Mouse (Mus musculus) MEL (cell line): ENCODE measurements around the gene Adap1. TPM values are rescaled to one million over a fixed set of nuclear protein-coding genes. Genes with fewer than 3 reads are reported as not detected.

ENCODE experiments used
- DNase-seq: peaks from one replicate; pipeline ENCODE4 v3.0.0; 2011; ENCODE audit warnings: low read depth, low spot score
- H3K27ac ChIP-seq: 2 replicates; pipeline ENCODE4 v1.5.1; 2012; ENCODE audit warnings: low read depth, mild to moderate bottlenecking, control low read depth, low read length, moderate library complexity; ENCODE audit not compliant: control insufficient read depth
- H3K27me3 ChIP-seq, 2 experiments: fragments of 150-350 bp in 1 of 2; sonication (generic) in 1 of 2; 2 replicates each; pipeline ENCODE4 v1.6.1; 2012; ENCODE audit warnings: low read length in 2 of 2, mild to moderate bottlenecking in 2 of 2, improper control_type of control experiment in 1 of 2, moderate library complexity in 1 of 2; ENCODE audit not compliant: insufficient read depth in 2 of 2, control insufficient read depth in 1 of 2
- H3K36me3 ChIP-seq, 2 experiments: 2 replicates each; pipeline ENCODE4 v1.6.1; 2012 to 2014; ENCODE audit warnings: low read length in 2 of 2, improper control_type of control experiment in 1 of 2, inconsistent platforms in 1 of 2, mild to moderate bottlenecking in 1 of 2; ENCODE audit not compliant: insufficient read depth in 2 of 2, control insufficient read depth in 1 of 2
- H3K4me1 ChIP-seq, 2 experiments: fragments of 150-350 bp in 1 of 2; sonication (generic) in 1 of 2; 2 replicates each; pipeline ENCODE4 v1.6.1; 2012; ENCODE audit warnings: low read length in 2 of 2, improper control_type of control experiment in 1 of 2, mild to moderate bottlenecking in 1 of 2; ENCODE audit not compliant: insufficient read depth in 2 of 2, control insufficient read depth in 1 of 2
- H3K4me3 ChIP-seq, 2 experiments: fragments of 150-350 bp in 1 of 2; sonication (generic) in 1 of 2; 2 replicates each; pipeline ENCODE4 v1.5.1; 2012; ENCODE audit warnings: low read depth in 2 of 2, low read length in 2 of 2, mild to moderate bottlenecking in 2 of 2, moderate library complexity in 2 of 2, control low read depth in 1 of 2, improper control_type of control experiment in 1 of 2; ENCODE audit not compliant: control insufficient read depth in 1 of 2, insufficient read depth in 1 of 2
- H3K79me2 ChIP-seq: 2 replicates; pipeline ENCODE4 v1.6.1; 2012; ENCODE audit warnings: mild to moderate bottlenecking, low read length, moderate library complexity; ENCODE audit not compliant: control insufficient read depth, poor library complexity, insufficient read depth
- H3K9ac ChIP-seq: 2 replicates; pipeline ENCODE4 v1.6.1; 2012; ENCODE audit warnings: low read depth, mild to moderate bottlenecking, control low read depth, low read length, moderate library complexity; ENCODE audit not compliant: control insufficient read depth, poor library complexity, severe bottlenecking
- H3K9me3 ChIP-seq: fragments of 150-350 bp; sonication (generic); replicated peaks from 2 replicates; pipeline ENCODE4 v1.6.1; 2012; ENCODE audit warnings: mild to moderate bottlenecking, low read length, improper control_type of control experiment, moderate library complexity; ENCODE audit not compliant: insufficient read depth
- BHLHE40 ChIP-seq: IDR thresholded peaks from 2 replicates; pipeline ENCODE4 v1.6.1; 2012; ENCODE audit warnings: low read depth, mild to moderate bottlenecking, inconsistent platforms, low read length, improper control_type of control experiment, borderline replicate concordance
- CHD1 ChIP-seq: IDR thresholded peaks from 2 replicates; pipeline ENCODE4 v1.6.1; 2012; ENCODE audit warnings: low read depth, mild to moderate bottlenecking, inconsistent platforms, low read length, improper control_type of control experiment
- CHD2 ChIP-seq: IDR thresholded peaks from 2 replicates; pipeline ENCODE4 v1.6.1; 2011; ENCODE audit warnings: low read length, improper control_type of control experiment
- CTCF ChIP-seq, 3 experiments: IDR thresholded peaks in 2 of 3; conservative IDR thresholded peaks in 1 of 3; 2 replicates each; pipeline ENCODE4 v1.5.1; 2011 to 2012; ENCODE audit warnings: low read length in 3 of 3, low read depth in 2 of 3, mild to moderate bottlenecking in 2 of 3, improper control_type of control experiment in 1 of 3, inconsistent platforms in 1 of 3, mixed read lengths in 1 of 3, moderate library complexity in 1 of 3; ENCODE audit not compliant: control insufficient read depth in 1 of 3, insufficient read depth in 1 of 3, poor library complexity in 1 of 3, severe bottlenecking in 1 of 3
- ELF1 ChIP-seq: IDR thresholded peaks from 2 replicates; pipeline ENCODE4 v1.6.1; 2014; ENCODE audit warnings: low read depth, mild to moderate bottlenecking, inconsistent platforms, low read length, improper control_type of control experiment, moderate library complexity
- HCFC1 ChIP-seq: IDR thresholded peaks from 2 replicates; pipeline ENCODE4 v1.6.1; 2012; ENCODE audit warnings: low read depth, mild to moderate bottlenecking, inconsistent platforms, low read length, improper control_type of control experiment, moderate library complexity
- MAZ ChIP-seq: IDR thresholded peaks from 2 replicates; pipeline ENCODE4 v1.6.1; 2012; ENCODE audit warnings: low read depth, mild to moderate bottlenecking, inconsistent platforms, low read length, improper control_type of control experiment
- MEF2A ChIP-seq: IDR thresholded peaks from 2 replicates; pipeline ENCODE4 v1.6.1; 2014; ENCODE audit warnings: low read depth, mild to moderate bottlenecking, inconsistent platforms, low read length, improper control_type of control experiment; ENCODE audit not compliant: poor library complexity, insufficient replicate concordance, severe bottlenecking; ENCODE audit errors: extremely low read depth
- MXI1 ChIP-seq: IDR thresholded peaks from 2 replicates; pipeline ENCODE4 v1.6.1; 2011; ENCODE audit warnings: mild to moderate bottlenecking, low read depth, low read length, improper control_type of control experiment
- MYC ChIP-seq: IDR thresholded peaks from 2 replicates; pipeline ENCODE4 v1.6.1; 2011; ENCODE audit warnings: low read depth, mild to moderate bottlenecking, low read length, improper control_type of control experiment, moderate library complexity
- NRF1 ChIP-seq: IDR thresholded peaks from 2 replicates; pipeline ENCODE4 v1.6.1; 2014; ENCODE audit warnings: low read depth, mild to moderate bottlenecking, inconsistent platforms, low read length, improper control_type of control experiment, moderate library complexity; ENCODE audit not compliant: poor library complexity, insufficient read depth, severe bottlenecking
- POLR2A ChIP-seq, 2 experiments: IDR thresholded peaks; 2 replicates each; pipeline ENCODE4 v1.6.1; 2011 to 2012; ENCODE audit warnings: low read length in 2 of 2, mild to moderate bottlenecking in 2 of 2, control low read depth in 1 of 2, improper control_type of control experiment in 1 of 2, low read depth in 1 of 2, moderate library complexity in 1 of 2; ENCODE audit not compliant: control insufficient read depth in 1 of 2, insufficient read depth in 1 of 2, poor library complexity in 1 of 2
- RAD21 ChIP-seq: IDR thresholded peaks from 2 replicates; pipeline ENCODE4 v1.6.1; 2011; ENCODE audit warnings: mild to moderate bottlenecking, low read depth, low read length, improper control_type of control experiment
- SIN3A ChIP-seq: IDR thresholded peaks from 2 replicates; pipeline ENCODE4 v1.6.1; 2012; ENCODE audit warnings: low read length, improper control_type of control experiment, inconsistent platforms
- SMC3 ChIP-seq: IDR thresholded peaks from 2 replicates; pipeline ENCODE4 v1.6.1; 2011; ENCODE audit warnings: low read depth, low read length, improper control_type of control experiment
- TAL1 ChIP-seq: IDR thresholded peaks from 2 replicates; pipeline ENCODE4 v1.6.1; 2012; ENCODE audit warnings: mild to moderate bottlenecking, inconsistent platforms, low read length, moderate library complexity, mixed read lengths
- TBP ChIP-seq: IDR thresholded peaks from 2 replicates; pipeline ENCODE4 v1.8.0; 2011; ENCODE audit warnings: low read depth, low read length, improper control_type of control experiment
- TCF12 ChIP-seq: IDR thresholded peaks from 2 replicates; pipeline ENCODE4 v1.6.1; 2014; ENCODE audit warnings: low read depth, mild to moderate bottlenecking, inconsistent platforms, low read length, improper control_type of control experiment, moderate library complexity
- UBTF ChIP-seq: IDR thresholded peaks from 2 replicates; pipeline ENCODE4 v1.6.1; 2012; ENCODE audit warnings: low read depth, mild to moderate bottlenecking, inconsistent platforms, low read length, improper control_type of control experiment, moderate library complexity, borderline replicate concordance; ENCODE audit not compliant: insufficient read depth
- ZC3H11A ChIP-seq: IDR thresholded peaks from 2 replicates; pipeline ENCODE4 v1.6.1; 2012; ENCODE audit warnings: low read depth, mild to moderate bottlenecking, inconsistent platforms, low read length, improper control_type of control experiment
- ZNF384 ChIP-seq: IDR thresholded peaks from 2 replicates; pipeline ENCODE4 v1.6.1; 2012; ENCODE audit warnings: low read depth, mild to moderate bottlenecking, inconsistent platforms, low read length, improper control_type of control experiment
- polyA plus RNA-seq, 2 experiments: library from polyadenylated mRNA; stranded (reverse) in 1 of 2; unstranded in 1 of 2; fragments of >175 nt in 1 of 2; fragments of >200 nt in 1 of 2; gene quantifications; 2 replicates each; pipeline versions ENCODE4 v1.2.1 to v1.2.4; 2012; ENCODE audit warnings: low replicate concordance in 2 of 2, low read depth in 1 of 2; ENCODE audit not compliant: insufficient read length in 2 of 2, insufficient read depth in 1 of 2, missing spikeins in 1 of 2
- total RNA-seq: library from RNA; depleted of rRNA; stranded (reverse); fragments of 300-350 nt; gene quantifications from 2 replicates; pipeline ENCODE4 v1.2.3, GENCODE M21; 2012

Gene Adap1
- total and polyA plus RNA-seq, 3 experiments = 52.9 to 59.8 TPM; not detected in 1

DNA sequence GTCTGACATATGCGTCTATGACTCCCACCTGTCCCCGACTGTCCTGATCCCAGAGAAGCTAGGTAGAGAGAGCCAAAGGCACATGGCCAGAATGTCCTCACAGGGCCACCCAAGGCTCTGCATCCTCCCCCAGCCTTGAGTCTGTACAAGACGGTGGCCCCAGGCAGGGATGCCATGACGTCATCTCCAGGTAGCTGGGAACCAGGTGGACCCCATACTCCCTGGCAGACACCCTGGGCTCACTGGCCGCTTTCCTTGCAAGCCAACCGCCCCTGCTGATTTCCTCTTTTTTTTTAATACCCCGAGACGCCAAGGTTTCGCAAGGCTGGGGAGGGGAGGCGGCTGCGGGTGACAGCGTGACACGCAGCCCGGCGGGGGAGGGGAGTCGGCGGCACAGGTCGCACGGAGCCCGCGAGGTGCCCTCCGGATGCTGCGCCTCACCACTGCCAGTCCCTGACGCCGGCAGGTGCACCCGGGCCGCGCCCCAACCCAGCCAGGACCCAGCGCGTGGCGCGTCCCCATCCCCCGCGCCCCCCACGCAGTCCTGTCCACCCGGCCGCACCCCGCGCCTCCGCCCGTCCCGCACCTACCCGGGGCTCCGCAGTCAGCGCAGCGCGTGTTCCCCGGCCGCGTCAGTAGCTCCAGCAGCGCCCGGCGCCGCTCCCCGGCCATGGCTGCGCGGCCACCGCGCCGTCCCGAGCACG, 579 bp downstream of the Adap1 start:
- DNase-seq = peak; percentile 65
- no peaks in the 10 kb centered on the region for H3K27me3 ChIP-seq
- peaks cover 0 to 4% of the 10 kb centered on the region in 2 experiments; a peak in 2 of 4 replicates for H3K36me3 ChIP-seq
- no peaks in the 10 kb centered on the region for H3K9me3 ChIP-seq
- peaks cover 3 to 27% of the 10 kb centered on the region in 2 experiments; a peak in 3 of 4 replicates for H3K4me1 ChIP-seq
- H3K79me2 ChIP-seq = peaks cover 14% of the 10 kb centered on the region
- peak overlapping the region; percentile 35; the same call in 1 of the 2 replicates for H3K27ac ChIP-seq
- peak overlapping the region; percentile 80 for H3K9ac ChIP-seq
- peak overlapping the region; percentile 63 to 80 for H3K4me3 ChIP-seq
- TF ChIP-seq TCF12 = 0 out of 2 replicates have a peak, but pooled peaks have one; percentile 3
- TF ChIP-seq MYC = no peak
- TF ChIP-seq SMC3 = no peak
- 0 out of 2 replicates have a peak, but pooled peaks have one; percentile 38 for TF ChIP-seq MXI1
- TF ChIP-seq CHD2 = no peak
- no peak for TF ChIP-seq NRF1
- TF ChIP-seq ZC3H11A = no peak
- no peak for TF ChIP-seq UBTF
- TF ChIP-seq MAZ = no peak
- TF ChIP-seq ZNF384 = peak; percentile 63; the same call in 1 of the 2 replicates
- no peak for TF ChIP-seq HCFC1
- TF ChIP-seq MEF2A = no peak
- TF ChIP-seq TBP = no peak
- TF ChIP-seq BHLHE40 = no peak
- no peak for TF ChIP-seq TAL1
- no peak for TF ChIP-seq CTCF (IDR thresholded peaks at IDR 0.05 in 2 of 3, conservative IDR thresholded peaks at IDR 0.05 in 1 of 3; ENCODE audit: control insufficient read depth in 1 of 3, insufficient read depth in 1 of 3, low read depth in 2 of 3, low read length in 3 of 3, poor library complexity in 1 of 3, severe bottlenecking in 1 of 3)
- TF ChIP-seq POLR2A (IDR thresholded peaks at IDR 0.05; ENCODE audit: control insufficient read depth in 1 of 2, insufficient read depth in 1 of 2, low read depth in 1 of 2, low read length in 2 of 2, poor library complexity in 1 of 2) = no peak
- no peak for TF ChIP-seq ELF1
- no peak for TF ChIP-seq CHD1
- TF ChIP-seq SIN3A = 0 out of 2 replicates have a peak, but pooled peaks have one; percentile 32
- TF ChIP-seq RAD21 = no peak
